ENCODE assay signal across 8 mouse cellular contexts in the genomic region with DNA sequence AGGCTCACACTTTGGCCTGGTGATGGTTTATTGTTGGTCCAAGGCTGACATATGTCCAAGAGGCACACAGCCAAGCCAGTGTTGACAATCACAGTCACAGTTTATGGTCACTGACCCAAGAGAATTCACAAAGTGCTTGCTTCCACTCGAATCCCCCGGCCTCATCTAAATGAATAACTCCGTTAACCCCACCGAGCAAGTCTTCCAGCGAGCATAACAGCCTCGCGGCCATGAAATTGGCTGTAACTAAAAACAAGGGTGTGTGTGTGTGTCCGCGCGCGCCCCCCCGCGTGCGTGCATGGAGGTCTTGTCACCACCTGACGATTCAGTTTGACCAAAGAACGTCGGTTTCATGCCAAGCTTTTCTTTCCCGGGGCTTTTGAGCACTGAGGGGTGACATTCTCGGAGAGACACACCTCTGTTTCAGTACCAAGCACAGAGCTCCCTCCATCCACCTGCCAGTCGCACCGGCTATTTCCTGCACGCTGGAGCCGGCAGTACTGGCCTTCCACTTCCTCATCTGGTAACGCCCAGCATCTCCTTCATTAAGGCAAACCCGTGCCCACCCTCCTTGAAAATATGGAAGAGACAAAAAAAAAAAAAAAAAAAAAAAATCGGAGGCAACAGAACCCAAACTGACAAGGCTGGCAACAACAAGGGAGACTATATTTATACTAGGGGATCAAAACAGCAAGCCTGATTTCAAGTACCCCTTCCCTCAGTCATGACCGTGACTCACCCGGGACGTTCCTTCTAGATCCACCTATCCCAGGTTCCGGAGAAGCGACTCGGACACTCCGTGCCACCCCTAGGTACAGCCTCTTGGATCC. TPM values are rescaled to one million over a fixed set of nuclear protein-coding genes. Genes with fewer than 3 reads are reported as not detected.
DNase-seq lines count a peak whose midpoint lies in the region; ATAC-seq lines count a peak whose summit lies in the region.

No protein-coding gene starts in this region.

- ATAC-seq in heart, embryonic 15.5 days (replicated peaks; ENCODE audit: insufficient number of reproducible peaks, insufficient read depth, low FRiP score, low read depth), result 0 out of 2 replicates have a peak, but pooled peaks have one; percentile 20
- peak; percentile 20; the same call in 1 of the 2 replicates for ATAC-seq in liver, embryonic 16.5 days (ENCODE audit: low read depth)
- ATAC-seq in neural tube, embryonic 12.5 days (ENCODE audit: low FRiP score, low read depth), result peak; percentile 17

- H3K4me2 ChIP-seq in heart, embryonic 15.5 days, result peak overlapping the region; percentile 81
- H3K4me2 ChIP-seq in liver, embryonic 16.5 days (ENCODE audit: low read depth, low read length), result peak overlapping the region; percentile 96
- H3K4me2 ChIP-seq in neural tube, embryonic 12.5 days (replicated peaks), result peak overlapping the region; percentile 99

- H3K4me3 ChIP-seq in heart, embryonic 15.5 days, result peak overlapping the region; percentile 65
- H3K4me3 ChIP-seq in liver, embryonic 16.5 days (ENCODE audit: low read depth, low read length), result peak overlapping the region; percentile 86
- H3K4me3 ChIP-seq in neural tube, embryonic 12.5 days, result peak overlapping the region; percentile 68

- H3K36me3 ChIP-seq in heart, embryonic 15.5 days, result peaks cover 12% of the 10 kb centered on the region; the same call in 1 of the 2 replicates
- H3K36me3 ChIP-seq in liver, embryonic 16.5 days (ENCODE audit: control insufficient read depth, insufficient read depth), result peaks cover 3% of the 10 kb centered on the region; the same call in 1 of the 2 replicates
- peaks cover 3% of the 10 kb centered on the region; the same call in 1 of the 2 replicates for H3K36me3 ChIP-seq in neural tube, embryonic 12.5 days

- H3K27ac ChIP-seq in heart, embryonic 15.5 days, result peak overlapping the region; percentile 53
- peak overlapping the region; percentile 43 for H3K27ac ChIP-seq in liver, embryonic 16.5 days (ENCODE audit: low read length)
- no peak overlapping the region for H3K27ac ChIP-seq in neural tube, embryonic 12.5 days

- no peaks in the 10 kb centered on the region for H3K27me3 ChIP-seq in heart, embryonic 15.5 days
- no peaks in the 10 kb centered on the region for H3K27me3 ChIP-seq in liver, embryonic 16.5 days (ENCODE audit: control insufficient read depth, insufficient read depth, low read depth, low read length)
- no peaks in the 10 kb centered on the region for H3K27me3 ChIP-seq in neural tube, embryonic 12.5 days (replicated peaks)

- H3K9ac ChIP-seq in heart, embryonic 15.5 days, result peak overlapping the region; percentile 63
- peak overlapping the region; percentile 59 for H3K9ac ChIP-seq in liver, embryonic 16.5 days (ENCODE audit: low read depth, low read length)
- H3K9ac ChIP-seq in neural tube, embryonic 12.5 days, result peak overlapping the region; percentile 49

- DNase-seq in A20 (ENCODE audit: low read depth, low spot score) (peak; percentile 85), adipocyte (ENCODE audit: low spot score) (peak; percentile 22)
- DNase-seq in embryo, embryonic 10.5 days (ENCODE audit: low spot score), result peak; percentile 46
- peak; percentile 59 for DNase-seq in kidney, postnatal 10 days
- DNase-seq in thymus, postnatal 10 days (ENCODE audit: low spot score in 2 of 2), result peak; percentile 25 to 29

- peaks cover 17% of the 10 kb centered on the region for H3K4me1 ChIP-seq in heart, embryonic 15.5 days (replicated peaks)
- H3K4me1 ChIP-seq in liver, embryonic 16.5 days (ENCODE audit: control insufficient read depth, low read depth, low read length), result peaks cover 14% of the 10 kb centered on the region
- peaks cover 16% of the 10 kb centered on the region for H3K4me1 ChIP-seq in neural tube, embryonic 12.5 days

- under 1% methylated on average over 33 of the region's 33 CpGs for WGBS in heart, embryonic 15.5 days
- 2% methylated on average over 33 of the region's 33 CpGs for WGBS in liver, embryonic 16.5 days (ENCODE audit: insufficient replicate concordance)
- 1% methylated on average over 33 of the region's 33 CpGs for WGBS in neural tube, embryonic 12.5 days

- H3K9me3 ChIP-seq in heart, embryonic 15.5 days (replicated peaks), result no peaks in the 10 kb centered on the region
- H3K9me3 ChIP-seq in liver, embryonic 16.5 days (replicated peaks; ENCODE audit: control insufficient read depth, low read length), result no peaks in the 10 kb centered on the region
- no peaks in the 10 kb centered on the region for H3K9me3 ChIP-seq in neural tube, embryonic 12.5 days

RNA-seq across cellular contexts. Expression of gene Stpg1, which starts 0.7 kb away (rescaled TPM):
- 0.34 and 0.43 TPM in 2 replicates for polyA plus RNA-seq in heart, embryonic 15.5 days (2015; fragmentation: Nextera tagmentation; extraction: Ambion mirVana)
- polyA plus RNA-seq in liver, embryonic 16.5 days (2015; fragmentation: Nextera tagmentation; extraction: Ambion mirVana), result not detected in 2 replicates
- 0.41 TPM in 1 of 2 replicates, not detected in the other for polyA plus RNA-seq in neural tube, embryonic 12.5 days (2016; fragmentation: Nextera tagmentation; extraction: Ambion mirVana)

RNA-seq across cellular contexts. Expression of gene Nipal3, which starts 0.9 kb away (rescaled TPM):
- polyA plus RNA-seq in heart, embryonic 15.5 days (2015; fragmentation: Nextera tagmentation; extraction: Ambion mirVana), result 4.1 and 5.2 TPM in 2 replicates
- polyA plus RNA-seq in liver, embryonic 16.5 days (2015; fragmentation: Nextera tagmentation; extraction: Ambion mirVana), result 2.7 and 3.2 TPM in 2 replicates
- 3.8 and 4.7 TPM in 2 replicates for polyA plus RNA-seq in neural tube, embryonic 12.5 days (2016; fragmentation: Nextera tagmentation; extraction: Ambion mirVana)

Comparison
In these comparisons a context has a peak if more than half of its experiments do, and no peak if none do; other contexts are left out.
1. DNase-seq: peak in every context shown above with its lines; median percentile 85 in A20; 59 in kidney, postnatal 10 days; 46 in embryo, embryonic 10.5 days; 27 in thymus, postnatal 10 days; 22 in adipocyte.